In genomic region chr9:112235041-112235695, GRCm38 (mm10) we compare ENCODE assay signal across 8 mouse cellular contexts. TPM values are rescaled to one million over a fixed set of nuclear protein-coding genes. Genes with fewer than 3 reads are reported as not detected.
DNase-seq lines count a peak whose midpoint lies in the region; ATAC-seq and TF ChIP-seq lines count a peak whose summit lies in the region.

No protein-coding gene starts in this region.

- H3K27me3 ChIP-seq in kidney, postnatal 0 days (ENCODE audit: insufficient read depth, low read length): peaks cover 35% of the 10 kb centered on the region
- H3K27me3 ChIP-seq in forebrain, embryonic 13.5 days: peaks cover 33% of the 10 kb centered on the region
- H3K27me3 ChIP-seq in hindbrain, embryonic 15.5 days: no peaks in the 10 kb centered on the region
- peaks cover 26% of the 10 kb centered on the region for H3K27me3 ChIP-seq in liver, embryonic 14.5 days (ENCODE audit: control insufficient read depth, insufficient read depth, low read length)

- WGBS in kidney, postnatal 0 days: under 1% methylated on average over 43 of the region's 44 CpGs
- under 1% methylated on average over 44 of the region's 44 CpGs for WGBS in forebrain, embryonic 13.5 days
- under 1% methylated on average over 44 of the region's 44 CpGs for WGBS in hindbrain, embryonic 15.5 days
- 2% methylated on average over 43 of the region's 44 CpGs for WGBS in liver, embryonic 14.5 days (ENCODE audit: insufficient replicate concordance)

- peak overlapping the region; percentile 35 for H3K4me3 ChIP-seq in kidney, postnatal 0 days (replicated peaks; ENCODE audit: low read depth, low read length)
- H3K4me3 ChIP-seq in forebrain, embryonic 13.5 days: peak overlapping the region; percentile 61
- H3K4me3 ChIP-seq in hindbrain, embryonic 15.5 days: peak overlapping the region; percentile 60
- no peak overlapping the region; a peak in 1 of 4 replicates for H3K4me3 ChIP-seq in liver, embryonic 14.5 days (ENCODE audit: insufficient read depth in 1 of 2, low read depth in 2 of 2, low read length in 2 of 2)

- no peak for TF ChIP-seq CTCF in kidney, postnatal 0 days (IDR thresholded peaks at IDR 0.05; ENCODE audit: low read depth)
- TF ChIP-seq CTCF in liver, embryonic 14.5 days (IDR thresholded peaks at IDR 0.05; ENCODE audit: low read depth): no peak

- no peak overlapping the region for H3K27ac ChIP-seq in kidney, postnatal 0 days
- H3K27ac ChIP-seq in forebrain, embryonic 13.5 days: peak overlapping the region; percentile 87
- H3K27ac ChIP-seq in hindbrain, embryonic 15.5 days (replicated peaks): peak overlapping the region; percentile 92
- no peak overlapping the region for H3K27ac ChIP-seq in liver, embryonic 14.5 days

- H3K4me1 ChIP-seq in kidney, postnatal 0 days (replicated peaks; ENCODE audit: insufficient read depth, low read length): 0 out of 2 replicates have a peak, but pooled peaks cover 7% of the 10 kb centered on the region
- H3K4me1 ChIP-seq in forebrain, embryonic 13.5 days: peaks cover 11% of the 10 kb centered on the region
- H3K4me1 ChIP-seq in hindbrain, embryonic 15.5 days (replicated peaks): peaks cover 6% of the 10 kb centered on the region; the same call in 1 of the 2 replicates
- H3K4me1 ChIP-seq in liver, embryonic 14.5 days (replicated peaks; ENCODE audit: control insufficient read depth in 2 of 2, insufficient read depth in 2 of 2, low read length in 1 of 2): no peaks in the 10 kb centered on the region

- no peak overlapping the region for H3K9ac ChIP-seq in kidney, postnatal 0 days (ENCODE audit: low read depth, low read length)
- H3K9ac ChIP-seq in forebrain, embryonic 13.5 days: peak overlapping the region; percentile 85
- peak overlapping the region; percentile 86 for H3K9ac ChIP-seq in hindbrain, embryonic 15.5 days
- no peak overlapping the region for H3K9ac ChIP-seq in liver, embryonic 14.5 days (replicated peaks)

- DNase-seq in kidney, postnatal 0 days (ENCODE audit: low spot score): no peak
- DNase-seq in kidney, adult 11 months: no peak
- no peak for DNase-seq in liver, embryonic 14.5 days (ENCODE audit: low read depth in 3 of 3, low spot score in 3 of 3)
- DNase-seq in ovary, postnatal 36 days (ENCODE audit: low spot score): peak; percentile 20

- ATAC-seq in kidney, postnatal 0 days (replicated peaks; ENCODE audit: low FRiP score, low read depth): no peak
- ATAC-seq in cerebellum, adult (ENCODE audit: insufficient number of reproducible peaks, low FRiP score, low TSS enrichment): peak; percentile 74
- peak; percentile 94 for ATAC-seq in forebrain, embryonic 13.5 days
- peak; percentile 90 for ATAC-seq in hindbrain, embryonic 15.5 days (ENCODE audit: low FRiP score, low read depth)
- ATAC-seq in liver, embryonic 14.5 days (ENCODE audit: insufficient read depth): no peak; the same call in 1 of the 2 replicates
- ATAC-seq in activated CD4-positive, CD25-positive, alpha-beta regulatory T cell, adult 4 months: no peak

- H3K9me3 ChIP-seq in kidney, postnatal 0 days (replicated peaks; ENCODE audit: low read length): no peaks in the 10 kb centered on the region
- H3K9me3 ChIP-seq in forebrain, embryonic 13.5 days (replicated peaks): no peaks in the 10 kb centered on the region
- no peaks in the 10 kb centered on the region for H3K9me3 ChIP-seq in hindbrain, embryonic 15.5 days
- no peaks in the 10 kb centered on the region for H3K9me3 ChIP-seq in liver, embryonic 14.5 days (ENCODE audit: control insufficient read depth, low read length)

- peak overlapping the region; percentile 73 for H3K4me2 ChIP-seq in kidney, postnatal 0 days (ENCODE audit: low read length)
- H3K4me2 ChIP-seq in forebrain, embryonic 13.5 days: peak overlapping the region; percentile 92
- H3K4me2 ChIP-seq in hindbrain, embryonic 15.5 days: peak overlapping the region; percentile 72
- peak overlapping the region; percentile 13; the same call in 1 of the 2 replicates for H3K4me2 ChIP-seq in liver, embryonic 14.5 days (ENCODE audit: low read depth)

- no peaks in the 10 kb centered on the region for H3K36me3 ChIP-seq in kidney, postnatal 0 days (ENCODE audit: insufficient read depth, low read length)
- H3K36me3 ChIP-seq in forebrain, embryonic 13.5 days (ENCODE audit: poor library complexity, severe bottlenecking): no peaks in the 10 kb centered on the region
- H3K36me3 ChIP-seq in hindbrain, embryonic 15.5 days: no peaks in the 10 kb centered on the region
- H3K36me3 ChIP-seq in liver, embryonic 14.5 days (replicated peaks; ENCODE audit: control insufficient read depth, insufficient read depth, low read depth): no peaks in the 10 kb centered on the region

- TF ChIP-seq EP300 in liver, embryonic 14.5 days (IDR thresholded peaks at IDR 0.05; ENCODE audit: low read depth): no peak

RNA-seq across cellular contexts. Expression of gene Arpp21, which starts 0.6 kb away (rescaled TPM):
- 0.31 and 0.63 TPM in 2 replicates for polyA plus RNA-seq in kidney, postnatal 0 days (2015; fragmentation: Nextera tagmentation; extraction: Ambion mirVana)
- 30.6 and 32.6 TPM in 2 replicates for polyA plus RNA-seq in forebrain, embryonic 13.5 days (2015; fragmentation: Nextera tagmentation; extraction: Ambion mirVana)
- 42.0 and 54.5 TPM in 2 replicates for polyA plus RNA-seq in hindbrain, embryonic 15.5 days (2015; fragmentation: Nextera tagmentation; extraction: Ambion mirVana)
- polyA plus RNA-seq in liver, embryonic 14.5 days (2012; rRNA removed): 0.27 and 0.36 TPM in 2 replicates
- polyA plus RNA-seq in liver, embryonic 14.5 days (2014; fragmentation: Nextera tagmentation; extraction: Ambion mirVana): 0.27 and 0.42 TPM in 2 replicates
- under 1 TPM in 1 of 2 experiments, not detected in 1; 0.75 TPM for polyA plus RNA-seq in activated CD4-positive, CD25-positive, alpha-beta regulatory T cell, adult 4 months (2017; shearing (Covaris generic))

Comparison
In these comparisons a context has a peak if more than half of its experiments do, and no peak if none do; other contexts are left out.
1. ATAC-seq: peak in cerebellum, adult (single experiment), forebrain, embryonic 13.5 days (single experiment) and hindbrain, embryonic 15.5 days (single experiment); none in kidney, postnatal 0 days (single experiment), liver, embryonic 14.5 days (single experiment) and activated CD4-positive, CD25-positive, alpha-beta regulatory T cell, adult 4 months (single experiment).
2. H3K27ac ChIP-seq: peak in forebrain, embryonic 13.5 days (single experiment) and hindbrain, embryonic 15.5 days (single experiment); none in kidney, postnatal 0 days (single experiment) and liver, embryonic 14.5 days (single experiment).
3. H3K4me2 ChIP-seq: peak in every context shown above with its lines; median percentile 92 in forebrain, embryonic 13.5 days; 73 in kidney, postnatal 0 days; 72 in hindbrain, embryonic 15.5 days; 13 in liver, embryonic 14.5 days.
4. H3K4me3 ChIP-seq: peak in kidney, postnatal 0 days (single experiment), forebrain, embryonic 13.5 days (single experiment) and hindbrain, embryonic 15.5 days (single experiment); none in liver, embryonic 14.5 days (0 of 2).
5. H3K9ac ChIP-seq: peak in forebrain, embryonic 13.5 days (single experiment) and hindbrain, embryonic 15.5 days (single experiment); none in kidney, postnatal 0 days (single experiment) and liver, embryonic 14.5 days (single experiment).
6. RNA of gene Arpp21, which starts 0.6 kb away (polyA plus RNA-seq): 42.0 to 54.5 TPM in hindbrain, embryonic 15.5 days and 30.6 to 32.6 TPM in forebrain, embryonic 13.5 days; 0.75 TPM in activated CD4-positive, CD25-positive, alpha-beta regulatory T cell, adult 4 months, 0.31 to 0.63 TPM in kidney, postnatal 0 days and 0.27 to 0.42 TPM in liver, embryonic 14.5 days; every median in the first group is over 10 times any median in the second.